Mouse (Mus musculus) neural tube, embryonic 12.5 days (tissue): ENCODE results near the gene Zscan26. TPM values are rescaled to one million over a fixed set of nuclear protein-coding genes. Genes with fewer than 3 reads are reported as not detected.

ENCODE experiments used
- ATAC-seq: fragments of 200-750 bp; cut with Nextera tagmentation; 2 replicates; pipeline ENCODE4 v1.8.0; 2017; ENCODE audit warnings: low read depth, mild to moderate bottlenecking, moderate TSS enrichment, moderate library complexity; ENCODE audit not compliant: low FRiP score
- H3K27ac ChIP-seq: fragments of 300-500 bp; sonication (generic); 2 replicates; pipeline ENCODE4 v1.5.1; 2016
- H3K27me3 ChIP-seq: fragments of 300-500 bp; sonication (generic); replicated peaks from 2 replicates; pipeline ENCODE4 v1.6.1; 2016; ENCODE audit warnings: mild to moderate bottlenecking
- H3K36me3 ChIP-seq: fragments of 300-500 bp; sonication (generic); 2 replicates; pipeline ENCODE4 v1.6.1; 2016; ENCODE audit warnings: mild to moderate bottlenecking
- H3K4me1 ChIP-seq: fragments of 300-500 bp; sonication (generic); 2 replicates; pipeline ENCODE4 v1.6.1; 2016
- H3K4me2 ChIP-seq: fragments of 300-500 bp; sonication (generic); replicated peaks from 2 replicates; pipeline ENCODE4 v1.6.1; 2016; ENCODE audit warnings: mild to moderate bottlenecking
- H3K4me3 ChIP-seq: fragments of 300-500 bp; sonication (generic); 2 replicates; pipeline ENCODE4 v1.5.1; 2016
- H3K9ac ChIP-seq: fragments of 300-500 bp; sonication (generic); 2 replicates; pipeline ENCODE4 v1.6.1; 2016; ENCODE audit warnings: mild to moderate bottlenecking
- H3K9me3 ChIP-seq: fragments of 300-500 bp; sonication (generic); 2 replicates; pipeline ENCODE4 v1.6.1; 2016; ENCODE audit warnings: mild to moderate bottlenecking
- WGBS: fragments of 180-500 bp; shearing (Covaris S2); methylation state at CpG from one replicate; pipeline ENCODE4 v1.1.7; 2016; 5-methylcytosine and 5-hydroxymethylcytosine counted together
- polyA plus RNA-seq: library from polyadenylated mRNA; unstranded; fragments of >200 nt; fragmentation: Nextera tagmentation; extraction: Ambion mirVana; gene quantifications from 2 replicates; pipeline ENCODE4 v1.2.1, GENCODE M21; 2016

Gene Zscan26
- polyA plus RNA-seq, 1 experiment from 2014 or later: 22.9 TPM

DNA sequence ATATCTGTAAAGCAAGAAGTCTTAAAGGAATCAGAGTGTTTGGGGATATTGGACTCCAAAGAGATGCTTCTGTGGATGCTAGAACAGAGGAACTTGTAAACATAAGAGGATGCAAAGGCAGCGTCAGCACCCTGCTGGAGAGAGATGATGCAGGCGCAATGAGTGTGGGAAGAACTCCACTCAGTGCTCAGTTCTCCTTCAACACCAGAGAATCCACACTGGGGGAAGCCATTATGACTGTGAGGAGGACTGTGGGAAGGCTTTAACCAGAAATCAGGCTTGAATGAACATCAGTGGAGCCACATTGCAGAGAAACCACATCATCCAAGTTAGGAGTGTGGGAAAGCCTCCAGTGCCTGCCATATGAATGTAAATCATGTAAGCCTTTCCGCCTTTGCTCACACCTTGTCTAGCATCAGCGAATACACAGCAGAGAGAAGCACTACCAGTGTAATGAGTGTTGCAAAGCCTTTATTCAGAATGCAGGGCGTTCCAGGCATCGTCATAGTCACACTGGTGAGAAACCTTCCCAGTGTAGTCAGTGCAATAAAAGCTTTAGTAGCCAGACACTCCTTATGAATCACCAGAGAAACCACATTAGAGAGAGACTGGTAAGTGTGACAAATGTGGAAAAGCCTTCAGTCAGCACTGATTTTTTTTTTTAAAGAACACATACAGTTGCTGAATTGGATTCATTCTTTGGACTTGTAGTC, 36.1 kb downstream of the Zscan26 start:
- Histone ChIP-seq H3K27me3 (no peaks in the 10 kb centered on the region), H3K9ac (no peak overlapping the region), H3K4me2 (no peak overlapping the region), H3K27ac (no peak overlapping the region), H3K36me3 (no peaks in the 10 kb centered on the region), H3K4me3 (no peak overlapping the region), H3K9me3 (no peaks in the 10 kb centered on the region), H3K4me1 (no peaks in the 10 kb centered on the region)
- WGBS: 72% methylated on average over 6 of the region's 6 CpGs
- no peak for ATAC-seq

DNA sequence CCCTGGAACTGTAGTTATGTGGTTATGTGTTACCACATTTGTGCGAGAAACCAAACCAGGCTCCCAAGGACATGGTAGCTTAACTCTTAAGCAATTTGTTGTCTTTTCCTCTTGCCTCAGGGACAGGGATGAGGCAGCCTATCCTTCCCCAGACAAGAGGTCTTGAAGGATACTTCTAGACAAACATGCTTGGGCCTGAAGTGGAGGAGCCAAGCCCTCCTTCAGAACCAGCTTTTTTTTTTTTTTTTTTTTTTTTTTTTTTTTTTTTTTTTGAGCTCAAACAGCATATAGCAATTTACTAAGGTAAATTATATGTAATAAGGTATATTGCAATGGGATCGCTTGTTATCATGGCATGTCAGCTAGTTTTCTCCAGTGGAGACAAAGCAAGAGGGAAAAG, 37.8 kb downstream of the Zscan26 start:
- WGBS: 84% methylated on average over 2 of the region's 2 CpGs
- Histone ChIP-seq H3K4me2 (no peak overlapping the region), H3K9ac (no peak overlapping the region), H3K9me3 (no peaks in the 10 kb centered on the region), H3K4me3 (no peak overlapping the region), H3K36me3 (no peaks in the 10 kb centered on the region), H3K4me1 (no peaks in the 10 kb centered on the region), H3K27me3 (no peaks in the 10 kb centered on the region), H3K27ac (no peak overlapping the region)
- no peak for ATAC-seq

DNA sequence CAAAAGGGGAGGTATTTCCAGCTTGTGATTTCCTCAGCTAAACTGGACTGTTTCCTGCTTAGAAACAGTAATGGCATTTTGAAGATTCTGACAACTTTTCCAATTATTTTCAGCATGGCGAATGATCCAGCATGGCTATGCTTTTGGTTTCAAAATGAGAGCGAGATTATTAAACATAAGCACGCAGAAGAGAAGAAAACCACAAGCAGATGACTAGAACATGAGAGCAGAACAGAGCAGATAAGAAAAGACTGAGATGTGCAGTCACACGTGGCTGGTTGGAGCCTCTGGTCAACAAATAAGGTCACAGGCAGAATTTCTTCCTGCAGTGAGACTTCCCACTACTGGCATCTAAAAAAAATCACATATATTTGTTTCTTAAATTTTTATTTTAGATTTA, 38.3 kb downstream of the Zscan26 start:
- no peak overlapping the region for H3K9ac ChIP-seq
- ATAC-seq: no peak
- no peaks in the 10 kb centered on the region for H3K9me3 ChIP-seq
- no peaks in the 10 kb centered on the region for H3K4me1 ChIP-seq
- no peaks in the 10 kb centered on the region for H3K36me3 ChIP-seq
- H3K4me2 ChIP-seq: no peak overlapping the region
- WGBS: 84% methylated on average over 4 of the region's 4 CpGs
- H3K27ac ChIP-seq: no peak overlapping the region
- H3K27me3 ChIP-seq: no peaks in the 10 kb centered on the region
- H3K4me3 ChIP-seq: no peak overlapping the region

DNA sequence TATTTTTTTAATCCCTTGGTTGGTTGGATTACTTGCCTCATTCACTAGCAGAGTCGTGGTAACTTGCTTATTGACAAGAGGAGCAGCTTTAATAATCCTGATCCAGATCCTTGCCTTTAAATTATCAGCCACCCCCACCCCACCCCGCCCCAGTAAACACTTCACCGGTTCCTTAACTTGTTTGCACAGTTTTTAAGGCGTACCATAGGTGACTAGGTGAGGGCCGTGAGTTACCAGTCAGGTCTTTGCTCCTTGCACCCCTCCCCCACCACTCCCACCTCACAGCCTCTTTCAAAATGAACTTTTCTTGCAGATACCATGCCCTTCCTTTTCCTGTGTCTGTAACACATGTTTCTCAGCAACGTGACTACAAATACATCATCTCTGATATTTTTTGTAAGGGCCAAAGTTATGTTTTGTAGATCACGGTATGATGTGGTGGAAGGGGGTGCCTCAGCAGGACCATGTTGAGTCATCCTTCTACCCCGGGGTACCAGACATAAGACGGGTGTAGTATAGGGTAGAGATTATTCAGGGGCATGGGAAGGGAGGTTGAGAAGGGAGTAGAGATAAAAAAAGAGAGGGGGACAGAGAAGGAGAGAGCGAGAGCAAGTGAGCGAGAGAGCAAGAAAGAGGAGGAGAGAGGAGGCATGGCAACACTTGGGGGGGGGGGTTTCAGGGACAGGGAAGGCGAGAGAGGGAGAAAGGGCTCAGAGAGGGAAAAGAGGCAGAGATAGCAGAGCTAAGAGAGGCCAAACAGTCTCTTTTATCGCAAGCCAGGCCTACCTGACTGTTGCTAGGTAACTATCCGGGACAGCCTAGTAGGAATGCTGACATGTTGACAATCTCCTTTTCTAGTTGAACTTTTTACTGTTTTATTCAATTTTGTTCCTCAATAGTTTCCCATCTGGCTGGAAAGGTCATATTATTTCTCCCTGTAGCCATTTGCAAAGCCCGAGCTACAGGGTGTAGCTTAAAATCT, 39.0 kb downstream of the Zscan26 start:
- H3K36me3 ChIP-seq: no peaks in the 10 kb centered on the region
- no peaks in the 10 kb centered on the region for H3K27me3 ChIP-seq
- no peak overlapping the region for H3K4me3 ChIP-seq
- H3K4me1 ChIP-seq: no peaks in the 10 kb centered on the region
- H3K27ac ChIP-seq: no peak overlapping the region
- no peak for ATAC-seq
- H3K9me3 ChIP-seq: no peaks in the 10 kb centered on the region
- H3K4me2 ChIP-seq: no peak overlapping the region
- H3K9ac ChIP-seq: no peak overlapping the region
- WGBS: 70% methylated on average over 15 of the region's 15 CpGs

DNA sequence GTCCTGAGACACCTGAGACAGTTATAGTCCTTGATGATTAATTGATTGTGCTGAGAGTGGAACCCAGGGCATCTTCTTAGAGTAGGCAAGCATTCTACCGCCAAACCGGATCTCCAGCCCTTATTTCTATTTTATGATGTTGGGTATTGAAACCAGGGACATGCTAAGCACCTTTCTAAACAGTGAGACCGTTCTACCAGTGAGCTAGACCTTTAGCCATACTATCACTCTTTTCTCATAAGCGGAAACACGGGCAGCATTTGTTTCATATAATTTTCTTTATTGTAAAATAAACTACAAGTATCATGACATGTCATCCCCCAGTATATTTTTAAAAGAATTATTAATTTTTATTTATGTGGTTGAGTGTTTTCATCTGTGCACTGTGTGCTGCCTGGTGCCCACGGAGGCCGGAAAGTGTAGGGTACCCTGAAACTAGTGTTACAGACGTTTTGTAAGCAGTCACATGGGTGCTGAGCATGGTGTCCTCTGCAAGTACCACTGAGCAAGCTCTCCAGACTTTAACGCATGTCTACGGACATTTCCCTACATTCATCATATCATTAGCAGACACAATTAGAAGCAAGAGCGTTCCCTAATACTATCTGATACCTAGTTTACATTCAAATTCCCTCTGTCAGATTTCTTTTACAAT, 44.6 kb downstream of the Zscan26 start:
- Histone ChIP-seq H3K27ac (no peak overlapping the region), H3K36me3 (no peaks in the 10 kb centered on the region), H3K9ac (peak overlapping the region; percentile 45), H3K4me3 (peak overlapping the region; percentile 40), H3K4me1 (peaks cover 5% of the 10 kb centered on the region; the same call in 1 of the 2 replicates), H3K27me3 (no peaks in the 10 kb centered on the region), H3K4me2 (peak overlapping the region; percentile 67), H3K9me3 (no peaks in the 10 kb centered on the region)
- peak; percentile 89; the same call in 1 of the 2 replicates for ATAC-seq
- WGBS: 54% methylated on average over 11 of the region's 11 CpGs

DNA sequence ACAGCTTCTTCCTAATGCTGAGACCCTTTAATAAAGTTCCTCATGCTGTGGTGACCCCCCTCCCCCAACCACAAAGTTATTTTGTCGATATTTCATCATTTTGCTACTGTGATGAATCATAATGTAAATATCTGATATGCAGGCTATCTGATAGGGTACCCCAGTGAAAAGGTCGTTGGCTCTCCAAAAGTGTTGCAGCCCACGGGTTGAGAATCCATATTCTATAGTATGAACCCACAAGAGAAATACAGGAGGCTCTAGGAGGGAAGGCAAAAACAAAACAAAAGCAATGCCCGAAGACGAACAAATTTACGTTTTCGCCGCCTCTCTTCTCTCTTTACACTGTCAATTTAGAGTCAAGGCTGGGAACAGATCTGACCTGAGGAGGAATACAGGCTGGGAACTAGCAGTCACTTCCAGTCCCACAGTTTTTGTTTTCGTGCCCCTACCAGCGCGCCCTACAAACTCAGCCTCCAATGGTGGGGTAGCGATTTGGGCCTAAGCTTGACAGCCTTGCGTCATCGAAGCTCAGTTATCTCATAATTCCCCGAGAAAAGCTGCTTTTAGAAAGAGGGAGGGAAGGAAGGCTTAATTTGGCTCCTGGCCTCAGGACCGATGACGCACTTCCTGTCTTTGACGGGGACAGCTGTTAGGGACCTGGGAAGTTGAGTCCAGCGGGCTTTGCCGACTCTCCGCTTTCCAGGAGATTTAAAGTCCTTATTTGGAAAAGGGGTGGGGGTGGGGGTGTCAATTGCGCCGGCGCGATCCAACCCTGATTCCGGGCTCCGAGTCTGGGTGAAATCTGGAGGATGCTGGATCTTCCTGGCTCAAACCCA, 45.3 kb downstream of the Zscan26 start:
- peak overlapping the region; percentile 67 for H3K4me2 ChIP-seq
- H3K36me3 ChIP-seq: no peaks in the 10 kb centered on the region
- peak overlapping the region; percentile 45 for H3K9ac ChIP-seq
- H3K27me3 ChIP-seq: no peaks in the 10 kb centered on the region
- WGBS: 5% methylated on average over 27 of the region's 27 CpGs
- H3K4me1 ChIP-seq: peaks cover 5% of the 10 kb centered on the region; the same call in 1 of the 2 replicates
- peak; percentile 95 for ATAC-seq
- peak overlapping the region; percentile 40 for H3K4me3 ChIP-seq
- H3K9me3 ChIP-seq: no peaks in the 10 kb centered on the region
- no peak overlapping the region for H3K27ac ChIP-seq

DNA sequence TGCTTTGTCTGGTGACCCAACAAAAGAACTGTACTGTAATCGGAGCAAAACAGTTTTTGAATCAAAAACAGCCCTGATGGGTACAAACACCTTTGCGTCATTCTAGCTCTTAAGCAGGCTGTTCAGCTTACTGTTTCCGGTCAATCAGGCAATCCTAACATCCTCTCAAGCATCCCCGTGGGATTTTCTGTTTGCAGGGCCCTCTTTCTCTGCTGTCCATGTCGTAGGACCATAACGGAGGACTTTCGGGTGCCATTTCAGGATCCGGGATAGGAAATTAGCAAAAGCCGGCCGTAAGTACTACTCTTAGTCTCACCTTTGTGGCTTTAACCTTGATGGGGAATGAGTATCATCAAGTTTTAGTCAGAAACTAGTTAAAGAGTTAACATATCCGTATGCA, 46.2 kb downstream of the Zscan26 start:
- no peaks in the 10 kb centered on the region for H3K36me3 ChIP-seq
- WGBS: 82% methylated on average over 11 of the region's 11 CpGs
- H3K4me3 ChIP-seq: no peak overlapping the region
- H3K9ac ChIP-seq: no peak overlapping the region; the same call in 1 of the 2 replicates
- no peaks in the 10 kb centered on the region for H3K27me3 ChIP-seq
- H3K9me3 ChIP-seq: no peaks in the 10 kb centered on the region
- no peak for ATAC-seq
- no peak overlapping the region for H3K27ac ChIP-seq
- peak overlapping the region; percentile 67; the same call in 1 of the 2 replicates for H3K4me2 ChIP-seq
- H3K4me1 ChIP-seq: peaks cover 5% of the 10 kb centered on the region; the same call in 1 of the 2 replicates

DNA sequence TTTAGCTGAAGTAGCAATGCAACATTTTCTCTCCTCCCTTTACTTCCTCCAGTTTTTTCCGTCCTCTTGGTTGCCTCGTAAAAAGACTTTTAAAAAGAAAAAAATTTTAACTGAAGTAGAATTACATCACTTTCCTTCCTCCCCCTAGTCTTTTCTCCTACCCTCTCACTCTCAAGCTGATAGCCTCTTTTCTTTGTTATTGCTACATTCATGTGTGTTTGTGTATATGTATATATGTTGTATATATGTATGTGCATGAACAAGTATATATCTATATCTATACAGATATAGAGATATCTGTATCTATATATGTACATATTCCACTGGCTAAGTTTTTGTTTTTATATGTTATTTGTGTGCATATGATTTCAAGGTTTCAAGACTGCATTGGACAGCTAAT, 50.7 kb downstream of the Zscan26 start:
- H3K36me3 ChIP-seq: no peaks in the 10 kb centered on the region; the same call in 1 of the 2 replicates
- H3K27me3 ChIP-seq: no peaks in the 10 kb centered on the region
- H3K4me2 ChIP-seq: peak overlapping the region; percentile 78
- H3K9ac ChIP-seq: peak overlapping the region; percentile 74
- H3K4me3 ChIP-seq: peak overlapping the region; percentile 84
- H3K27ac ChIP-seq: no peak overlapping the region
- peak; percentile 39; the same call in 1 of the 2 replicates for ATAC-seq
- no peaks in the 10 kb centered on the region for H3K9me3 ChIP-seq
- H3K4me1 ChIP-seq: peaks cover 13% of the 10 kb centered on the region
- WGBS: 0% methylated on average over 2 of the region's 2 CpGs

DNA sequence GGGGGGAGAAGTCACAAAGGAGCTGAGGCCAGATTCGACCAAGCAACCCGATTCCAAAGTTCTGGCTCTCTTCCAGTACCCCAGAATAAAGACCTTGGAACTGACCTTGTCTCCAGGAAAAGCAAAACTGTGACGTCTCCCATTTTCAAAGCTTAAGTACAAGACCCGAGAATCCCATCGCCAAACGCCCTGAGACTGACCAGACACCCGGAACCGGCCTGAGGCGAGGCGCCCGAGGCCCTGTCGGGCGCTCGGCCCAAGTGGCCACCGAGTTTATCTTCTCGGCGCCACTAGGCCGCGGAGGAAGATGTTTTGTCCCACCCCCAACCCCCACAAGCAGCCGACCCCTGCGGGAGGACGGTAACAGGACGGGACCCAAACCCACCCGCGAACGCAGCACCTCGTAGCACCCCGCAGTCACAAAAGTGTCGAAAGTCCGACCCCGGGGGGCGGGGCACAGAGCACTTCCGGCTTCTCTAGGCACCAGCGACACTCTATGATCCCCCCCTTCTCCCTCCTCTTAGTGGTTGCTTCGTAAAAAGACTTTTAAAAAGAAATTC, 51.2 kb downstream of the Zscan26 start, which contains the start of gene Zkscan3:
Zkscan3 (minus strand) TSS at position 469 of the 560 bp plus-strand sequence.
- peak within 1 kb of the TSS; percentile 78 for H3K4me2 ChIP-seq
- peak within 1 kb of the TSS; percentile 84 for H3K4me3 ChIP-seq
- H3K9ac ChIP-seq: peak within 1 kb of the TSS; percentile 74
- ATAC-seq: peak; percentile 95
- no peaks in the 10 kb centered on the region; the same call in 1 of the 2 replicates for H3K36me3 ChIP-seq
- no peaks in the 10 kb centered on the region for H3K27me3 ChIP-seq
- H3K4me1 ChIP-seq: peaks cover 12% of the 10 kb centered on the region; the same call in 1 of the 2 replicates
- H3K9me3 ChIP-seq: no peaks in the 10 kb centered on the region
- H3K27ac ChIP-seq: no peak within 1 kb of the TSS
- under 1% methylated on average over 35 of the region's 35 CpGs for WGBS

DNA sequence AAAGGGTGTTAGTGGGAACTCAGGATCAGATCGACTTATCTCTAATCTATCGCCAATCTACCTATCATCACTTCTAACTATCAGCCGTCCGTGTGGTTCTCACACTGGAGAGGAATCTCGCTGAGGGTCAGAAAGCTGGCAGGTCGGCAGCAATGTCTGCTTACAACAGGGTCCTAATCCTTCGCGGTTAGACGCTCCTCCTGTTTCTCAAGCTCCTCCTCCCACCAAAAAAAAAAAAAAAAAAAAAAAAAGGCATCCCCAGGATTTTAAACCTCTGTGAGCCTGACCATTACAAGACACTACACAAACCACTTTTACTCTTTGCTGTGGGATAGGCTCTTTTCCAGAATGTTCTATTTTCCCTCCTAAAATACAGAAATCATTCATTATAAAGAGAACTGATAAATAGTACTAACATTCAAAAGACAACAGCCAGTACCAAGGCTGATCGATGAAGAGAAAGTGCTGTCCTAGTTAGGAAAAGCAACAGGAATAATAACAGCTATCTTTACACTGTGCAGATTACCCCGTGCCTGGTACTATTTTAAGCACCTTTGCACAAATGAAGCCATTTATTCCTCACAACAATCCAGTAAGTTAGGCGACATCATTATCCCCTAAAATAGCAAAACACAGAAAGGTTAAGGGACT, 51.8 kb downstream of the Zscan26 start:
- ATAC-seq: peak; percentile 35
- Histone ChIP-seq H3K27me3 (no peaks in the 10 kb centered on the region), H3K9me3 (no peaks in the 10 kb centered on the region), H3K4me3 (peak overlapping the region; percentile 84), H3K4me1 (peaks cover 12% of the 10 kb centered on the region; the same call in 1 of the 2 replicates), H3K9ac (peak overlapping the region; percentile 74), H3K27ac (no peak overlapping the region), H3K4me2 (peak overlapping the region; percentile 78), H3K36me3 (no peaks in the 10 kb centered on the region; the same call in 1 of the 2 replicates)
- 20% methylated on average over 12 of the region's 12 CpGs for WGBS
